Mouse (Mus musculus) liver, embryonic 14 days (tissue): ENCODE results near the gene Spry2. TPM values are rescaled to one million over a fixed set of nuclear protein-coding genes. Genes with fewer than 3 reads are reported as not detected.

ENCODE experiments used
- polyA plus RNA-seq: library from polyadenylated mRNA; depleted of rRNA; stranded (reverse); fragments of >200 nt; gene quantifications from 2 replicates; pipeline ENCODE4 v1.2.3, GENCODE M21; 2012; rRNA removed

The Spry2 gene
- 0.97 and 1.2 TPM in 2 replicates for polyA plus RNA-seq

GRCm38 (mm10) chr14:105896791-105897568 lies at the start of gene Spry2:
Gene Spry2 (minus strand): TSS chr14:105896819.

Other genes with a start within 250 kb of the Spry2 start
- gene Trim52, start 209.4 kb upstream of the Spry2 start, polyA plus RNA-seq: not detected in 2 replicates